Mouse (Mus musculus) cerebellum, adult 2 months (tissue): Measurements from ENCODE around the gene Tnik. TPM values are rescaled to one million over a fixed set of nuclear protein-coding genes. Genes with fewer than 3 reads are reported as not detected.

ENCODE experiments used
- DNase-seq, 2 experiments: peaks; one replicate each; pipeline ENCODE4 v3.0.0; 2021
- H3K27ac ChIP-seq: fragments of 200-500 bp; 2 replicates; pipeline ENCODE4 v1.5.1; 2012; ENCODE audit warnings: low read length, control low read depth, inconsistent platforms; ENCODE audit not compliant: insufficient read depth
- H3K27me3 ChIP-seq: fragments of 200-500 bp; 2 replicates; pipeline ENCODE4 v1.6.1; 2012; ENCODE audit warnings: inconsistent platforms, mild to moderate bottlenecking, low read length, moderate library complexity; ENCODE audit not compliant: control insufficient read depth, insufficient read depth
- H3K4me1 ChIP-seq: fragments of 200-500 bp; 2 replicates; pipeline ENCODE4 v1.6.1; 2011; ENCODE audit warnings: low read length; ENCODE audit not compliant: control insufficient read depth, insufficient read depth
- H3K4me3 ChIP-seq: fragments of 200-500 bp; replicated peaks from 2 replicates; pipeline ENCODE3; 2011; ENCODE audit warnings: mild to moderate bottlenecking, low read depth, low read length, control low read depth; ENCODE audit not compliant: insufficient read depth
- CTCF ChIP-seq: fragments of 200-500 bp; IDR thresholded peaks from 2 replicates; pipeline ENCODE4 v1.5.1; 2011; ENCODE audit warnings: low read depth, mild to moderate bottlenecking, control low read depth, low read length, moderate library complexity, borderline replicate concordance; ENCODE audit not compliant: insufficient read depth
- POLR2A ChIP-seq: fragments of 200-500 bp; IDR thresholded peaks from 2 replicates; pipeline ENCODE4 v1.6.1; 2011; ENCODE audit warnings: low read length, control low read depth, borderline replicate concordance; ENCODE audit not compliant: insufficient read depth
- WGBS: fragments of 180-500 bp; shearing (Covaris S2); methylation state at CpG from one replicate; pipeline ENCODE4 v1.1.7; 2018; 5-methylcytosine and 5-hydroxymethylcytosine counted together
- polyA plus RNA-seq: library from polyadenylated mRNA; depleted of rRNA; stranded (reverse); fragments of >200 nt; gene quantifications from 2 replicates; pipeline ENCODE4 v1.2.3, GENCODE M21; 2012

Tnik gene
- polyA plus RNA-seq, 1 experiment: 72.0 TPM

GRCm38 (mm10) chr3:28685510-28685909, 422.5 kb downstream of the Tnik start:
- Histone ChIP-seq H3K27me3 (no peaks in the 10 kb centered on the region), H3K4me1 (no peaks in the 10 kb centered on the region), H3K27ac (no peak overlapping the region), H3K4me3 (no peak overlapping the region)
- 94% methylated on average over 2 of the region's 2 CpGs for WGBS
- TF ChIP-seq CTCF (no peak), POLR2A (no peak)
- DNase-seq: no peak

- Histone ChIP-seq H3K4me1 (no peaks in the 10 kb centered on the region), H3K4me3 (no peak overlapping the region), H3K27ac (no peak overlapping the region), H3K27me3 (no peaks in the 10 kb centered on the region; the same call in 1 of the 2 replicates)
- 95% methylated on average over 5 of the region's 5 CpGs for WGBS
- no peak for TF ChIP-seq POLR2A
- TF ChIP-seq CTCF: no peak
- no peak for DNase-seq
Measured at GRCm38 (mm10) chr3:28694811-28695210, 431.8 kb downstream of the Tnik start.

- no peaks in the 10 kb centered on the region for H3K4me1 ChIP-seq
- 87% methylated on average over 13 of the region's 13 CpGs for WGBS
- no peak overlapping the region for H3K27ac ChIP-seq
- H3K27me3 ChIP-seq: no peaks in the 10 kb centered on the region; the same call in 1 of the 2 replicates
- H3K4me3 ChIP-seq: no peak overlapping the region
- no peak for DNase-seq
- TF ChIP-seq CTCF (no peak), POLR2A (no peak)
Measured at GRCm38 (mm10) chr3:28695608-28696007, 432.6 kb downstream of the Tnik start.

DNA sequence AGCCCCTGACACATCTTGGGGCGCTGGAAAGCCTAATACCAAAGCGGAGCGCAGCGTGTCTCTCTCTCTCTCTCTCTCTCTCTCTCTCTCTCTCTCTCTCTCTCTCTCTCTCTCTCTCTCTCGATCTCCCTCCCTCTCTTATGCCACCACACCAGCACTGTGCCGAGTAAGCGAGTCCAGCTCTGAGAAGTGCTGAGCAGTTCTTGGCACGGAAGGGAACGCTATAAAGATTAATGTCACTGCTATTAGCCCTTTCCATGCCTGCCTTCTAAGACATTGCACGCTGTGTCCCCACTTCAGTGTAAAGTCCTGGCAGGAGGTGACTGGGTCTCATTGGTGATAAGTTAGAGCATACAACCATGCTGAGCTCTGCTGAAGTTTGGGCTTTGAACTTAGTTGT, 433.1 kb downstream of the Tnik start:
- H3K4me3 ChIP-seq: no peak overlapping the region
- H3K4me1 ChIP-seq: no peaks in the 10 kb centered on the region
- no peak for DNase-seq
- TF ChIP-seq CTCF (no peak), POLR2A (no peak)
- H3K27ac ChIP-seq: no peak overlapping the region
- whole genome bisulfite sequencing: 70% methylated on average over 10 of the region's 10 CpGs
- H3K27me3 ChIP-seq: no peaks in the 10 kb centered on the region; the same call in 1 of the 2 replicates

GRCm38 (mm10) chr3:28697797-28698196, 434.8 kb downstream of the Tnik start, which contains the start of gene Slc2a2:
Gene Slc2a2 (plus strand): TSS chr3:28697903.
- Histone ChIP-seq H3K27ac (no peak within 1 kb of the TSS), H3K27me3 (no peaks in the 10 kb centered on the region; the same call in 1 of the 2 replicates), H3K4me1 (no peaks in the 10 kb centered on the region), H3K4me3 (no peak within 1 kb of the TSS)
- TF ChIP-seq CTCF (no peak), POLR2A (no peak)
- no peak for DNase-seq
- 84% methylated on average over 2 of the region's 2 CpGs for WGBS

GRCm38 (mm10) chr3:28699601-28700000, 436.6 kb downstream of the Tnik start:
- no peak overlapping the region for H3K4me3 ChIP-seq
- H3K4me1 ChIP-seq: no peaks in the 10 kb centered on the region
- 54% methylated on average over 4 of the region's 4 CpGs for WGBS
- TF ChIP-seq POLR2A: no peak
- TF ChIP-seq CTCF: no peak
- H3K27me3 ChIP-seq: no peaks in the 10 kb centered on the region; the same call in 1 of the 2 replicates
- no peak for DNase-seq
- H3K27ac ChIP-seq: no peak overlapping the region

- H3K27ac ChIP-seq: no peak overlapping the region
- TF ChIP-seq CTCF (no peak), POLR2A (no peak)
- H3K4me1 ChIP-seq: no peaks in the 10 kb centered on the region
- DNase-seq: no peak
- H3K4me3 ChIP-seq: no peak overlapping the region
- 61% methylated on average over 10 of the region's 10 CpGs for WGBS
- no peaks in the 10 kb centered on the region for H3K27me3 ChIP-seq
Measured at GRCm38 (mm10) chr3:28705522-28706137, 442.6 kb downstream of the Tnik start.

DNA sequence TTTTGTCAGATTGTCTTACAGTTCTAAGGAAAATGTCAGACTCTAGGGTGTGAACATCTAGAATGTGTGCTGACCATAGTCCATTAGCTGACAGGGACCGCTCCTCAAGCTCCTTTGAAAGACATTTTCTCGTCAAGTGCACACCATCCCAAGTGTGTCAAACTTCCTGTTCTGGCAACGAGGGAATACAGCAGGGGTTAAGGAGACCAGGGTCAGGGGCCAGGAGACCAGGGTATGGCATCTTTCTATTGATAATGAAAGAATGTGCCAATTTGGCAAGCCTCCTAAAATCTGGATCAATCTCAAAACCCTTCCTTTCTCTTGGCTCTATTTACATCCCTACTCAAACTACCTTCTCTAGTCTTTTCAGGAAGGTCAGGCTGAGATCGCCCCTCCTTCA, 443.7 kb downstream of the Tnik start:
- TF ChIP-seq POLR2A (no peak), CTCF (no peak)

More for the DNA sequence above, 443.7 kb downstream of the Tnik start:
- H3K4me1 ChIP-seq: no peaks in the 10 kb centered on the region
- no peak overlapping the region for H3K4me3 ChIP-seq
- H3K27me3 ChIP-seq: no peaks in the 10 kb centered on the region
- no peak overlapping the region for H3K27ac ChIP-seq
- no peak for DNase-seq
- 72% methylated on average over 4 of the region's 4 CpGs for WGBS
